Mouse (Mus musculus) c-Kit-positive CD71-negative TER-119-negative erythroid progenitor cells, embryonic 14.5 days (primary cell): Measurements from ENCODE around the gene Pifo.

Experiments
- DNase-seq: peaks from one replicate; pipeline ENCODE4 v3.0.0-alpha.2; 2013; ENCODE audit warnings: low read depth

Pifo gene

GRCm38 (mm10) chr3:105951348-105951747, 63.1 kb downstream of the Pifo start:
- DNase-seq, result no peak
